Mouse (Mus musculus): Measurements from ENCODE around the gene Prlh. TPM values are rescaled to one million over a fixed set of nuclear protein-coding genes. Genes with fewer than 3 reads are reported as not detected.

Gene Prlh
- polyA plus RNA-seq, 1 experiment from 2014 or later = not detected

- peak; percentile 49; the same call in 1 of the 2 replicates for ATAC-seq (ENCODE audit: insufficient read depth, low FRiP score)
- Histone ChIP-seq H3K27me3 (ENCODE audit: control insufficient read depth, insufficient read depth, low read length) (no peaks in the 10 kb centered on the region), H3K9ac (ENCODE audit: low read length) (peak overlapping the region; percentile 33), H3K27ac (ENCODE audit: low read length) (peak overlapping the region; percentile 62; the same call in 1 of the 2 replicates), H3K4me2 (ENCODE audit: low read depth, low read length) (peak overlapping the region; percentile 17; the same call in 1 of the 2 replicates), H3K4me3 (replicated peaks; ENCODE audit: low read length) (no peak overlapping the region), H3K9me3 (replicated peaks; ENCODE audit: control insufficient read depth, low read length) (no peaks in the 10 kb centered on the region), H3K36me3 (ENCODE audit: control insufficient read depth, insufficient read depth, low read length) (no peaks in the 10 kb centered on the region), H3K4me1 (ENCODE audit: control insufficient read depth, insufficient read depth, low read length) (peaks cover 28% of the 10 kb centered on the region)
- 56% methylated on average over 7 of the region's 7 CpGs for WGBS
These were observed 14.7 kb downstream of the Prlh start for GRCm38 (mm10) chr1:90967583-90967982.

DNA sequence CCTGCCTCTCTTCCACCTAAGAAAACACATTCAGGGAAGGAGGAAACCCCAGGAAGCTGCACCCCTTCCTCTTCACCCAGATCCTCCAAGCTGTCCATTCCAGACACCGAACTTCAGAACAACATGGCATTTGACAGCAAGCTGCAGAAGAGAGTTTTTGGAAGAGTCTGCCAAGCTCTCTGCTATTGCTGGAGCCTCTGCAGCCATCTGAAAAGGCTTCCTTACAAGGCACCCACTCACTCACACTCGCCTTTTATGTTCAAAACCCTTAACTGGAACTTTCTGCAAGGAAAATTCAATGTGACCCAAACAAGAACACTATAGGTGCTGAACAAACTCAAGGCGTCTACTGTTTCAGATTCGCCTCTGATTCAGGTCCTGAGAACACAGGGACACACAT, 15.7 kb downstream of the Prlh start:
- Histone ChIP-seq H3K9ac (ENCODE audit: low read length) (no peak overlapping the region), H3K27ac (ENCODE audit: low read length) (0 out of 2 replicates have a peak overlapping the region, but pooled peaks have one; percentile 11), H3K4me2 (ENCODE audit: low read depth, low read length) (peak overlapping the region; percentile 44), H3K4me1 (ENCODE audit: control insufficient read depth, insufficient read depth, low read length) (peaks cover 24% of the 10 kb centered on the region), H3K4me3 (replicated peaks; ENCODE audit: low read length) (peak overlapping the region; percentile 16; the same call in 1 of the 2 replicates), H3K27me3 (ENCODE audit: control insufficient read depth, insufficient read depth, low read length) (no peaks in the 10 kb centered on the region), H3K36me3 (ENCODE audit: control insufficient read depth, insufficient read depth, low read length) (no peaks in the 10 kb centered on the region), H3K9me3 (replicated peaks; ENCODE audit: control insufficient read depth, low read length) (no peaks in the 10 kb centered on the region)
- 66% methylated on average over 4 of the region's 4 CpGs for whole genome bisulfite sequencing
- ATAC-seq (ENCODE audit: insufficient read depth, low FRiP score) = no peak

- Histone ChIP-seq H3K4me2 (ENCODE audit: low read depth, low read length) (peak within 1 kb of the TSS; percentile 44), H3K9ac (ENCODE audit: low read length) (peak within 1 kb of the TSS; percentile 68), H3K27ac (ENCODE audit: low read length) (peak within 1 kb of the TSS; percentile 80), H3K4me1 (ENCODE audit: control insufficient read depth, insufficient read depth, low read length) (peaks cover 24% of the 10 kb centered on the region), H3K36me3 (ENCODE audit: control insufficient read depth, insufficient read depth, low read length) (no peaks in the 10 kb centered on the region), H3K27me3 (ENCODE audit: control insufficient read depth, insufficient read depth, low read length) (no peaks in the 10 kb centered on the region), H3K9me3 (replicated peaks; ENCODE audit: control insufficient read depth, low read length) (no peaks in the 10 kb centered on the region), H3K4me3 (replicated peaks; ENCODE audit: low read length) (peak within 1 kb of the TSS; percentile 36)
- WGBS = 15% methylated on average over 9 of the region's 9 CpGs
- peak; percentile 62 for ATAC-seq (ENCODE audit: insufficient read depth, low FRiP score)
These were observed 16.5 kb downstream of the Prlh start, which contains the start of gene Rab17 for GRCm38 (mm10) chr1:90969347-90969784. Gene Rab17, minus strand, starts transcription at chr1:90969661.

GRCm38 (mm10) chr1:90969881-90970390, 17.0 kb downstream of the Prlh start:
- Histone ChIP-seq H3K27me3 (ENCODE audit: control insufficient read depth, insufficient read depth, low read length) (no peaks in the 10 kb centered on the region), H3K4me2 (ENCODE audit: low read depth, low read length) (peak overlapping the region; percentile 44), H3K27ac (ENCODE audit: low read length) (peak overlapping the region; percentile 80), H3K36me3 (ENCODE audit: control insufficient read depth, insufficient read depth, low read length) (no peaks in the 10 kb centered on the region), H3K9ac (ENCODE audit: low read length) (no peak overlapping the region), H3K4me3 (replicated peaks; ENCODE audit: low read length) (no peak overlapping the region), H3K9me3 (replicated peaks; ENCODE audit: control insufficient read depth, low read length) (no peaks in the 10 kb centered on the region), H3K4me1 (ENCODE audit: control insufficient read depth, insufficient read depth, low read length) (peaks cover 25% of the 10 kb centered on the region)
- no peak for ATAC-seq (ENCODE audit: insufficient read depth, low FRiP score)
- 58% methylated on average over 10 of the region's 10 CpGs for WGBS

GRCm38 (mm10) chr1:90972911-90973573, 20.1 kb downstream of the Prlh start:
- Histone ChIP-seq H3K4me2 (ENCODE audit: low read depth, low read length) (no peak overlapping the region), H3K27me3 (ENCODE audit: control insufficient read depth, insufficient read depth, low read length) (no peaks in the 10 kb centered on the region), H3K9ac (ENCODE audit: low read length) (peak overlapping the region; percentile 55), H3K27ac (ENCODE audit: low read length) (no peak overlapping the region), H3K4me1 (ENCODE audit: control insufficient read depth, insufficient read depth, low read length) (peaks cover 16% of the 10 kb centered on the region), H3K9me3 (replicated peaks; ENCODE audit: control insufficient read depth, low read length) (no peaks in the 10 kb centered on the region), H3K36me3 (ENCODE audit: control insufficient read depth, insufficient read depth, low read length) (no peaks in the 10 kb centered on the region), H3K4me3 (replicated peaks; ENCODE audit: low read length) (no peak overlapping the region)
- WGBS = 23% methylated on average over 9 of the region's 9 CpGs
- peak; percentile 68 for ATAC-seq (ENCODE audit: insufficient read depth, low FRiP score)

GRCm38 (mm10) chr1:90973574-90973911, 20.6 kb downstream of the Prlh start:
- 83% methylated on average over 2 of the region's 2 CpGs for WGBS
- Histone ChIP-seq H3K9me3 (replicated peaks; ENCODE audit: control insufficient read depth, low read length) (no peaks in the 10 kb centered on the region), H3K4me3 (replicated peaks; ENCODE audit: low read length) (no peak overlapping the region), H3K4me1 (ENCODE audit: control insufficient read depth, insufficient read depth, low read length) (peaks cover 16% of the 10 kb centered on the region), H3K4me2 (ENCODE audit: low read depth, low read length) (no peak overlapping the region), H3K36me3 (ENCODE audit: control insufficient read depth, insufficient read depth, low read length) (no peaks in the 10 kb centered on the region), H3K9ac (ENCODE audit: low read length) (peak overlapping the region; percentile 55), H3K27me3 (ENCODE audit: control insufficient read depth, insufficient read depth, low read length) (no peaks in the 10 kb centered on the region), H3K27ac (ENCODE audit: low read length) (0 out of 2 replicates have a peak overlapping the region, but pooled peaks have one; percentile 39)
- ATAC-seq (ENCODE audit: insufficient read depth, low FRiP score) = no peak; the same call in 1 of the 2 replicates

- ATAC-seq (ENCODE audit: insufficient read depth, low FRiP score) = peak; percentile 27; the same call in 1 of the 2 replicates
- H3K27ac ChIP-seq (ENCODE audit: low read length) = no peak overlapping the region
- peaks cover 14% of the 10 kb centered on the region for H3K4me1 ChIP-seq (ENCODE audit: control insufficient read depth, insufficient read depth, low read length)
- H3K27me3 ChIP-seq (ENCODE audit: control insufficient read depth, insufficient read depth, low read length) = no peaks in the 10 kb centered on the region
- no peak overlapping the region for H3K4me3 ChIP-seq (replicated peaks; ENCODE audit: low read length)
- no peaks in the 10 kb centered on the region for H3K36me3 ChIP-seq (ENCODE audit: control insufficient read depth, insufficient read depth, low read length)
- no peak overlapping the region for H3K4me2 ChIP-seq (ENCODE audit: low read depth, low read length)
- H3K9me3 ChIP-seq (replicated peaks; ENCODE audit: control insufficient read depth, low read length) = no peaks in the 10 kb centered on the region
- 47% methylated on average over 12 of the region's 12 CpGs for WGBS
- no peak overlapping the region for H3K9ac ChIP-seq (ENCODE audit: low read length)
These were observed 22.2 kb downstream of the Prlh start for GRCm38 (mm10) chr1:90974906-90975649.

DNA sequence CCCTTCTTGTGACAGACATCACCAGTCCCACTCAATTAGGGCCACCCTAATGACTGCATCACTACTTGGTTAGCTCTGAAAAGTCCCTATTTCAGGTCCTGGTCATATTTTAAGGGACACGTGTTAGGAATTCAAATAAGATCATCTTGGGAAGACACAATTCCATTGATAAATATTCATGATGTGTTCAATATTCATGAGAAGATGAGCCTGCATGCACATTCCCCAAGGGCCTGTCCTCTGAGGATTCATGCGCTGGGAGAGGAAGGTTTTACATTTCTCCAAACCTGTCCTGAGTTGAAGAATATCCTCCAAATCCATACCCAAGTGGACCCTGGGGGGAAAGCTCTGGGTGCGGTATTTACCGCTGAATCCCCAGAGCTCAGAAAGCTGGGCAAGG, 23.1 kb downstream of the Prlh start:
- H3K9ac ChIP-seq (ENCODE audit: low read length) = no peak overlapping the region
- H3K27ac ChIP-seq (ENCODE audit: low read length) = no peak overlapping the region
- no peak overlapping the region for H3K4me2 ChIP-seq (ENCODE audit: low read depth, low read length)
- ATAC-seq (ENCODE audit: insufficient read depth, low FRiP score) = no peak
- H3K9me3 ChIP-seq (replicated peaks; ENCODE audit: control insufficient read depth, low read length) = no peaks in the 10 kb centered on the region
- H3K27me3 ChIP-seq (ENCODE audit: control insufficient read depth, insufficient read depth, low read length) = no peaks in the 10 kb centered on the region
- no peak overlapping the region for H3K4me3 ChIP-seq (replicated peaks; ENCODE audit: low read length)
- no peaks in the 10 kb centered on the region for H3K36me3 ChIP-seq (ENCODE audit: control insufficient read depth, insufficient read depth, low read length)
- 89% methylated on average over 4 of the region's 4 CpGs for WGBS
- peaks cover 18% of the 10 kb centered on the region for H3K4me1 ChIP-seq (ENCODE audit: control insufficient read depth, insufficient read depth, low read length)

All from stomach, embryonic 16.5 days (tissue).